Comparison of ENCODE assay signal across 15 mouse cellular contexts in the genomic region with DNA sequence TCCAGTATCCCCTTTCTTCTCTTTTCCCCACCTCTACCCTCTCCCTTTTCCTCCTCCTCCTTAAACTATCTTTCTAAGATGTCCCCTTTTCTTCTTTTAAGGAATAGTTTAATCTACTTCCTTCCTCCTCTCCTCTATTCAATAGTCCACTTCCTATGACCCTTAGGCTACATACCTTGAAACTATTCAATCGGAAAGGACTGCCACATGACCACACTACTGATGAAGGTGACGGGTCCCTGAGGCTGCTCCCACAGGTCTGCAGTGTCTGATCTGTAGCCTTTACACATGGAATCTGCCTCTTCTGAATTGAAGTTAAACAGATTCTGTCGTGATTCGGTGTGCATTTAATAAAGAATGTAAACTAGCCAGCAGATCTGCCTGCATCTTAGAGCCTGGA.
"Had no signal": no experiment of that assay in that cellular context is flagged by ENCODE, and none has a peak within 500 bp of the region (broad histone marks: within the 10 kb centered on the region; RNA-seq: fewer than 3 reads in every experiment).

No protein-coding gene starts in this region.

- H3K4me3 ChIP-seq: left cerebral cortex, adult 2 months; liver, embryonic 13.5 days; midbrain, embryonic 12.5 days; midbrain, embryonic 15.5 days; myocyte; neural tube, embryonic 13.5 days had no signal

- H3K9ac ChIP-seq: liver, embryonic 13.5 days; midbrain, embryonic 12.5 days; midbrain, embryonic 15.5 days; neural tube, embryonic 13.5 days had no signal

- H3K4me2 ChIP-seq: liver, embryonic 13.5 days; midbrain, embryonic 12.5 days; midbrain, embryonic 15.5 days; neural tube, embryonic 13.5 days had no signal

- H3K27me3 ChIP-seq: liver, embryonic 13.5 days; midbrain, embryonic 12.5 days; midbrain, embryonic 15.5 days; neural tube, embryonic 13.5 days had no signal

- DNase-seq: kidney, postnatal 14 days; layer of hippocampus, postnatal 36 days; liver, embryonic 13.5 days; lung, adult 2 months; lung, postnatal 14 days; lung, postnatal 4 days; retina, postnatal 1 day; thymus, adult 18-20 months; thymus, postnatal 36 days had no signal

- H3K9me3 ChIP-seq: liver, embryonic 13.5 days; midbrain, embryonic 12.5 days; midbrain, embryonic 15.5 days; neural tube, embryonic 13.5 days had no signal

- H3K27ac ChIP-seq: left cerebral cortex, adult 2 months; liver, embryonic 13.5 days; midbrain, embryonic 12.5 days; midbrain, embryonic 15.5 days; neural tube, embryonic 13.5 days had no signal

- ATAC-seq: intestine, postnatal 0 days; midbrain, embryonic 15.5 days had no signal
